Mouse (Mus musculus) embryonic fibroblast, embryonic 13.5 days (primary cell): ENCODE results near the gene Prss53. TPM values are rescaled to one million over a fixed set of nuclear protein-coding genes. Genes with fewer than 3 reads are reported as not detected.

Source experiments
- H3K27ac ChIP-seq: 2 replicates; pipeline ENCODE4 v1.5.1; 2012; ENCODE audit warnings: low read length, control low read depth, inconsistent platforms; ENCODE audit not compliant: insufficient read depth
- H3K4me1 ChIP-seq: 2 replicates; pipeline ENCODE4 v1.6.1; 2011; ENCODE audit warnings: low read length; ENCODE audit not compliant: control insufficient read depth, insufficient read depth
- H3K4me3 ChIP-seq: 2 replicates; pipeline ENCODE4 v1.5.1; 2011; ENCODE audit warnings: mild to moderate bottlenecking, control low read depth, low read length; ENCODE audit not compliant: insufficient read depth
- CTCF ChIP-seq: IDR thresholded peaks from 2 replicates; pipeline ENCODE4 v1.5.1; 2011; ENCODE audit warnings: mild to moderate bottlenecking, control low read depth, low read length, moderate library complexity, borderline replicate concordance; ENCODE audit not compliant: insufficient read depth
- POLR2A ChIP-seq: IDR thresholded peaks from 2 replicates; pipeline ENCODE4 v1.6.1; 2011; ENCODE audit warnings: low read depth, mild to moderate bottlenecking, control low read depth, low read length, moderate library complexity
- polyA plus RNA-seq: library from polyadenylated mRNA; stranded (reverse); fragments of >200 nt; gene quantifications from 2 replicates; pipeline ENCODE4 v1.2.4, GENCODE M21; 2011; ENCODE audit warnings: low read depth; ENCODE audit not compliant: missing spikeins, insufficient read length

The Prss53 gene
- polyA plus RNA-seq, 1 experiment, result 0.65 TPM

DNA sequence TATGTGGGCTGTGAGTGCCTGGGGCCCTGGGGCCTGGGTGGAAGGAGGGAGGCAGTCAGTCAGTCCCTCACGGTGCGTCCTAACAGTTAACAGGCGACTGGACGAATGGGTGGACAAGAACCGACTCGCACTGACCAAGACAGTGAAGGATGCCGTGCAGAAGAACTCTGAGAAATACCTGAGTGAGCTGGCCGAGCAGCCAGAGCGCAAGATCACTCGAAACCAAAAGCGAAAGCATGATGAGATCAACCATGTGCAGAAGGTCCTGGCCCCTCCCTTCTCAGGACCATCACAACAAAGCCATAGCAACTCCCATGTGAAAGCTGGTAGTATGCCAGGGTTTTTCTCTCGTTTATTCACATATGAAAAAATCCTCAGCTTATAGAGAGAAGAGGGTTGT is 24.5 kb upstream of the Prss53 start:
- TF ChIP-seq POLR2A (no peak), CTCF (no peak)
- Histone ChIP-seq H3K4me1 (no peaks in the 10 kb centered on the region; the same call in 1 of the 2 replicates), H3K27ac (no peak overlapping the region), H3K4me3 (no peak overlapping the region)

DNA sequence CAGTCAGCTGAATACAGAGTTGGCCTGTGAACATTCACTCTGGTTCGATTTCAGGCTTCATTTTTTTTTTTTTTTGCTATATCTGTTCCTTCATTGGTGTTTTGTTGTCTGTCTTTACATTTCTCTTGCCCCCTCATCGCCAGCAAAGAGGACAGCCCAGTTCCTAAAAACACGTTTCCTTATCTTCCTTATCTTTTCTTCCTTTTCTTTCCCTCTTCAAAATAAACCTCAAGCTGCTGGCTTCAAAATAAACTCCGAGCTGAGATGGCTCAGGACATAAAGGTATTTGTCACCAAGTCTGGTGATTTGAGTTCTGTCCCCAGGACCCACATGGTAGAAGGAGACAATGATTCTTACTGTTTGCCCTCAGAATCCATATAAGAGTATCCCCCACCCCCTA is 22.2 kb upstream of the Prss53 start:
- TF ChIP-seq POLR2A (no peak), CTCF (no peak)
- Histone ChIP-seq H3K4me1 (no peaks in the 10 kb centered on the region; the same call in 1 of the 2 replicates), H3K27ac (no peak overlapping the region), H3K4me3 (peak overlapping the region; percentile 87)

DNA sequence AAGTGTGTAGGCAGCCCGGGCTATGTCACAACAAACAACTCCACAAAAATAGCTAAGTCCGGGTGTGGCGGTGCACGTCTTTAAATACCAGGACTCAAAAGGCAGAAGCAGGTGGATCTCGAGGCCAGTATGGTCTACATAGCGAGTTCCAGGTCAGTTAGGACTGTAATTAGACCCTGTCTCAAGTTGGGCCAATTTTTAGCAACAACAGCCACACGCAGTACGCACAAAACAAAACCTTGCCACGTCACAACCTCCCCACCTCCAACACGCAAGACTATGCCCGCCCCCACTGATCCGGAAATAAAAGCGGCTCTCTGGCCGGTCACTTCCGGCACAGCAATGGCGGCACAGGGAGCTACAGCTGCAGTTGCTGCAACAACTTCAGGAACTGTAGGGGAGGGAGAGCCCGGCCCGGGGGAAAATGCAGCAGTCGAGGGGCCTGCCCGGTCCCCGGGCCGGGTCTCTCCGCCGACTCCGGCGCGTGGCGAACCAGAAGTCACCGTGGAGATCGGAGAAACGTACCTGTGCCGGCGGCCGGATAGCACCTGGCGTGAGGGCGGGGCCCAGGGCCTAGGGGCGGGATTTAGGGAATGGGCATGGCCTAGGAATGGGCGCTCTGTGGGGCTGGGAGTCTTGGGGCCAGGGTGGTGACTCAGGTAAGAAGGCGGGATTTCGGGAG is 21.6 kb upstream of the Prss53 start, which contains the start of gene Kat8:
TSS of gene Kat8 (plus strand) at position 327 of the 682 bp plus-strand sequence.
- Histone ChIP-seq H3K27ac (peak within 1 kb of the TSS; percentile 32), H3K4me1 (no peaks in the 10 kb centered on the region; the same call in 1 of the 2 replicates)
- peak; percentile 79 for TF ChIP-seq POLR2A
- no peak for TF ChIP-seq CTCF

DNA sequence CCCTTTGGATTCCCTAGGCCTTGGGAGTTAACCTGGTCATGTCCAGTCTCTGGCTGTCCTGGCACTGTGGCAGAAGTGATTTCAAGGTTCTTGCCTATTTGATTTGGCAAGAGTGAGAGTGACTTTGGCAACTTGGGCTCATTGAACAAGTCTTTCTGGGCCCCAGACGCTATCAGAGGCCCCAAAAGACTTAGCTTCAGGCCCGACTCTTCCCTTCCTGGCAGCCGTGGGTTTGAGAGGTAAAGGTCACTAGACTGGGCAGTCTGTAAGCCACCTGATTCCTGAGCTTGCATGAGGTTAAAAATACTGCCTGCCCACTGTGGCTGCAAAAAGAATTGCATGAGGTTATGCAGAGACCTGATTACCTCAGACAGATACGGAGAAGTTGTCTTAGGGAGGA is 17.9 kb upstream of the Prss53 start:
- TF ChIP-seq POLR2A (no peak), CTCF (no peak)
- Histone ChIP-seq H3K4me3 (no peak overlapping the region), H3K4me1 (no peaks in the 10 kb centered on the region), H3K27ac (no peak overlapping the region)

More for the DNA sequence above, 21.6 kb upstream of the Prss53 start, which contains the start of gene Kat8:
- H3K4me3 ChIP-seq, result peak within 1 kb of the TSS; percentile 87

DNA sequence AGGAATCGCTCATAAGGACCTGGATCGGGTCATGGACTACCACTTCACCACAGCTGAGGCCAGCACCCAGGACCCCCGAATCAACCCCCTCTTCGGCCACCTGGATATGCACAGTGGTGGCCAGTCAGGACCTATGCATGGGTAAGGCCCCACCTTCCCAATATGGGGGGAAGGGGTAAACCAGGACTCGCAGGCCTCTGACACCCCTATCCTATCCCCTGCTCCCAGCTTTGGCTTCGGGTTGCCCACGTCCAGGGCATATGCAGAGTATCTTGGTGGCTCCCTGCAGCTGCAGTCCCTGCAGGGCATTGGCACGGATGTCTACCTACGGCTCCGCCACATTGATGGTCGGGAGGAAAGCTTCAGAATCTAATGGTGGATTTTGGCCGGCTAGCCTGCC is 17.2 kb upstream of the Prss53 start:
- Histone ChIP-seq H3K4me1 (no peaks in the 10 kb centered on the region), H3K27ac (no peak overlapping the region), H3K4me3 (no peak overlapping the region)
- TF ChIP-seq POLR2A, result no peak
- no peak for TF ChIP-seq CTCF

DNA sequence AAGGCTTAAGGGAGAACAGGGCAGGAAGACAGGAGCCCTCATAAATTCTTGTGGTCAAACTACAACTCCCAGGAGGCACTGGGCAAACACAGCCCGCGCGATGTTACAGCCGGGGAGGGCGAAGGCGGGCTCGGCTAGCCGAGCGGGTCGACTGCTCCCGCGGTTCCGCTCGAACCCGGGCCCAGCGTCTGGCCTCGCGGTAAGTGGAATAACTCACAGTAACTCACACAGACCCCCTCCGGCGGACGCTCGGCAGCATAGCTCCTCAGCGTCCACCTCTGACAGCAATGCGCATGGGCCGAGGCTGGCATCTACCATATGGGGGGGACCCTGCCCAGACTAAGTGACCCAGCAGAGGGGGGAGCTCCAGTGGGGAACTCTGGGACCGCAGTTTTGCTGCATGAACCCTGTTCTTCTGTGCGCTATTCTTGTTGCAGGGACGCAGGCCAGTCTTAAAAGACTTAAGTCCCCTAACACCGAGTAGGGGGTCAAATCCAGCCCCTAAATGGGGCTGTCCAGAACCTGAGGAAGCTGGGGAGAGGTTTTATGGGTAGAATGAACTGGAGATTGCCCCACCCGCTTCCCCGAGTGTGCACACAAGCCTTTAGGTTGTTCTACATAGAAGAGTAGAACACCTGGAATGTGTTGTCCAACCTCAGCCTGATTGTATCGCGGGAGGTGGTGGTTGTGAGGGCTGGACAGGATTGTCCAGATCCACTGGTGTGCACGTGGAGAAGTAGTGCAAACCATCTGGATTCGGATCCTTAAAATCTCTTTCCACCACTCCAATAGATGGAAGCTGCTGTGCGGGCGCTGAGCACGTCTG is 13.4 kb upstream of the Prss53 start, which contains the start of gene Bckdk:
TSS of gene Bckdk (plus strand) at position 112 of the 826 bp plus-strand sequence.
- Histone ChIP-seq H3K4me3 (peak within 1 kb of the TSS; percentile 85), H3K27ac (peak within 1 kb of the TSS; percentile 49; the same call in 1 of the 2 replicates), H3K4me1 (no peaks in the 10 kb centered on the region)
- TF ChIP-seq POLR2A (peak; percentile 83), CTCF (no peak)

DNA sequence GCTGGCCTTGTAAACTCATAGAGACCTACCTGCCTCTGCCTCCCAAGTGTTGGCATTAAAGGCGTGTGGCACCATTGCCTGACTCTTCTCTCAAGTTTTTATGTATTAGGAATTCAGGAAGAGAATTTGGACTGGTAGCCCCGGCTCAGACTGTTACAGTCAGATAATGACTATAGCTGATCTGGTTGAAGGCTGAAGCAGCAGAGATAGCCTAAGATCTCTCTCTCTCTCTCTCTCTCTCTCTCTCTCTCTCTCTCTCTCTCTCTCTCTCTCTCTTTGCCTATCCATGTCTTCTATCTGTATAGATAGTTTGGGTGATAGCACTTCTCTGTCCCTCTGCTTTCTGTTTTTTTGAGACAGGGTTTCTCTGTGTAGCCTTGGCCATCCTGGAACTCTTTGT is 11.0 kb upstream of the Prss53 start:
- no peaks in the 10 kb centered on the region for H3K4me1 ChIP-seq
- H3K27ac ChIP-seq, result no peak overlapping the region
- H3K4me3 ChIP-seq, result no peak overlapping the region
- TF ChIP-seq POLR2A (no peak), CTCF (no peak)

DNA sequence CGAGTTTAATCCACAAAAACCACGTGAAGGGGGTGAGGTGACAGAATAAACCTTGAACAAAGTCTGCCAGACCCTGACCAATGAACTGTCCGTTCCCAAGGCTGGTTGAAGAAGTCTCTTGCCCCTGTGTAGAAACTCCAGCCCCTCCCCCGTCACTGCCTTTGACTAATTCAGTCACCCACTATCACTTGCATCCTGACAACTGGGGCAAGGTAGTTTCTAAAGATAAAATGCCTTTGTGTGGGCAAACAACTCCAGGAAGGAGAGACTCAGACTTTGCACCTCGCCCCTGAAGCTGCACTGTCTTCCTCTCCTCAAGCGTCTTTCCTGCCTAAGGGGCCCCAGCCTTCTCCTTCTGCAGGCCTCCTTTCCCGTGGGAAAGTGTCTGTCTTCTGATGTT is 9.2 kb upstream of the Prss53 start:
- no peak for TF ChIP-seq CTCF
- TF ChIP-seq POLR2A, result no peak
- H3K27ac ChIP-seq, result no peak overlapping the region
- no peak overlapping the region for H3K4me3 ChIP-seq
- H3K4me1 ChIP-seq, result no peaks in the 10 kb centered on the region

DNA sequence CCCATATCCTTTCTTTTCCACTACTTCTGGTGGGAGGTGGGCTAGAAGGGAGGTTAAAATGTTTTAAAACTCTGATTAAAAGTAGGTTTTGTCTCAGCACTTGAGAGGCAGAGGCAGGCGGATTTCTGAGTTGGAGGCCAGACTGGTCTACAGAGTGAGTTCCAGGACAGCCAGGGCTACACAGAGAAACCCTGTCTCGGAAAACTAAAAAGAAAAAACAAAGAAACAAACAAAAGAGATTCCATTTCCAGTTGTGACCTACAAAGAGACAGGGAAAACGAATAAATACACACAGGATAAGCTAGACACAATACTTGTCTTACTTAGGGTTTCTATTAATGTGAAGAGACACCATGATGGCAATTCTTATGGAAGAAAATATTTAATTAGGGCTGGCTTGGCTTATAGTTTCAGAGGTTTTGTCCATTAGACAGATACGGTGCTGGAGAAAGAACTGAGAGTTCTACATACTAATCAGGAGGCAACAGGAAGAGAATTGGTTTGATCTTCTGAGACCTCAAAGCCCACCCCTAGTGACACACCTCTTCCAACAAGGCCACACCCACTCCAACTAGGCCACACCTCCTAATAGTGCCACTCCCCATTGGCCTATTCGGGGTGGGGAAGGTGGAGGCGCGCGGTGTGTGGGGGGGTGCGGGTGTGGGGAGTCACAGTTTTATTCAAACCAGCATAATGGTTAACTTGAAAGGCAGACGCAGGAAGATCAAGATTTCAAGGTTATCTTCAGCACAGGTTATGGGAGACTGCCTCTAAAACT is 7.6 kb upstream of the Prss53 start:
- H3K27ac ChIP-seq, result no peak overlapping the region
- H3K4me3 ChIP-seq, result no peak overlapping the region
- H3K4me1 ChIP-seq, result no peaks in the 10 kb centered on the region
- no peak for TF ChIP-seq POLR2A
- no peak for TF ChIP-seq CTCF
